Mouse (Mus musculus): ENCODE measurements around the gene Cyp4b1.
"Not testable (repeated sequence)": the region's sequence is repeated elsewhere in the genome, so short reads cannot be mapped to it uniquely, and the experiment has no call there.

The Cyp4b1 gene

DNA sequence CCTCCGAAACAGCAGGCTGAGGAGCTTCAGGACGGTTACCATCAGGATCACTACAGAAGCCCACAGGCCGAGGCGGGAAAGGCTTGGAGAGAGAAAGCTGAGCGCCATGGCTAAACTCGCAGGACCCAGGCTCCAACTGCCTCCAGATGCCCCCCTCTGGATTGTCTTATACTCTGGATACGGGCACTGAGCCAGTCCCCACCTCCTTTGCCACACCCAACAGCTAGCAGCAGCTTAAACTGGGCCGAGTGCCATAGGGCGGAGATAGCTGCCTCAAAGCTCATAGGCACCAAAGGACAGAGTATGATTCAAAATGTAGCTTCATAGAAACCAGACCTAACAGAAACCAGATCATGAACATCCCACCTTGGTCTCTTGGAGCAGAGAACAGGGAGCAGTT, at the start of gene Cyp4b1:
TSS of gene Cyp4b1 (minus strand) at position 144 of the 400 bp plus-strand sequence.
- no peak for DNase-seq

DNA sequence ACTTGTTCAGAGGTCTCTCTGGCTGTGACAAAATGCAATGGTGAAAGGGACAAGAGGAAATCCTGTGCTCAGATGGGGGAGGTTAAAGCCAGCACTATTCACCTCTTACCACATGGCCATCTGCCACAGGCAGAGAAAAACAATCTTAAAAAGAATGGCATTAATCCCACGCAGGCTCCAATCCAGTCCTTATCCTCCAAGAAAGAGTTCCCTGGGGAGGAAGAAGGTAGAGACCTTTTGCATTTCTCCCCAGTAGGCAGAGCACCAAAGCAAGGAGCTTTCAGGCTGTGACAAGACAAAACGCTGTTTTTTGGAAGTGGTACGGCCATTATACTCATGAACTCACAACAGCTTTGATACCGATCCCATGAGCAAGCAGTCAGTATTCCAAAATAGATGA, 38.8 kb upstream of the Cyp4b1 start:
- DNase-seq = no peak

DNA sequence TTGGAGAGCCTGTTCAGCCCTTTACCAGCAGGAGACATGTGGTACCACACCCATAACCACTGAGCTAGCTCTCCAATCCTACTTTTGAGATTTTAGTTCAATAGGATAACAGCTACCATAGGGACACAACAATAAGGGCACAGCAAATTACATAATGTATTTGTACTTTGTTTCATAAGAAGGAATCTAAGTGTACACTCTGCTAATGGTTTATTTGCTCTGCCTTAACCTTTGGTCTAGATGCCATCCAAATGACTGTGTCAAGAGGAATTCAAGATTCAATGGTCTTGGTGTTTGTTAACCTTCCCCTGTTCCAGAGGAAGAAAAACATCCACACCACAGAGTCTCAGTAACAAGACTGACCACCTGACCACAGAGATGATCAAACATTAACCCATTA, 11.7 kb upstream of the Cyp4b1 start:
- DNase-seq = no peak

GRCm38 (mm10) chr4:115657867-115658249, 10.3 kb upstream of the Cyp4b1 start:
- no peak for DNase-seq

GRCm38 (mm10) chr4:115657104-115657866, 9.8 kb upstream of the Cyp4b1 start:
- DNase-seq = peak; percentile 46

GRCm38 (mm10) chr4:115656535-115656922, 9.0 kb upstream of the Cyp4b1 start:
- not testable (repeated sequence) for DNase-seq

DNA sequence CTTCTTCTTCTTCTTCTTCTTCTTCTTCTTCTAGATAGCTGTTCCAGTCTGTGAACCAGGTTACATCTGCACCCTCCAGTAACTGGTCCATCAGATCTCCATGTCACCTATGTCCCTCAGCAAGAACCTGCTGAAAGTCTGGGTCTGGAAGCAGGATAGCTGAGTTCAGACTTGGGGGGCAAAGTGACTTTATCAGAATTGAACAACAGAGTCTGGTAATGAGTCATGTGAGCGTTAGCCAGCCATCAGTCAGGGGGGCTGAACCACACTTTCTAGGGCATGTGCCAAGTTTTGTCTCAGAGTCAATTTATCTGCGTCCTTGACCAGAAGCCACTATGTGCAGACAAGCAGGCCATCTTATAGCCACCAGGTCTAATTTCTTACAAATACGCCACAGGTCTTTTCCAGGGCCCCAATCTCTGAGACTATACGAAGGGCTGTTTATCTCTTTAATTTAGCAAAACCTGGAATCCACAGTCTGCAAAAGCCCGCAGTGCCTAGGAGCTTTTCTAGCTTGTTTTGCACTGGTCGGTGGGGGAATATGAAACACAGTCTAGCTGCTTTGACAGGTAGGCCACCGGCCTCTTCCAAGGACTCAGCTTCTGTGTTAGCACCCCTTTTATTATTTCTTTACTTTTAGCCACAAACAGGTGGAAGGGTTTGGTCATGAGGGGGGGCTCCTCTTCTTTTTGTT, 8.5 kb upstream of the Cyp4b1 start:
- not testable (repeated sequence) for DNase-seq

DNA sequence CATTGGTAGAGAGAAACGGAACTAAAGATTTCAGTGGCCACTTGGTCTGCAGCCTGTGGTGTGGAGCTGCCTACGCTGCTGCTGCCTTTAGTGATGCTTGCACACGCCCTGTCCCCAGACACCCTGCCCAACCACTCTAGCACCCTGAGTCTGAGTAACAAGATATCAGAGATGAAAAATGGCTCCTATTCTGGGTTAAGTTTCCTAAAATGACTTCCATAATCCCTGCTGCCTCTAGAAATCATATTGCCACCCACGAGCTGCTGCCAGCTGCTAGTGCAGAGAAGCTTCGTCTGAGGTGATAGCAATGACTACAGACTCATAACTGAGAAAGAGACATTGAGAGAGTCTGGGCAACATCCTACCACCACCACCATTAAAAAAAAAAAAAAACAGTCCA, 3.3 kb upstream of the Cyp4b1 start:
- DNase-seq = peak; percentile 70

DNA sequence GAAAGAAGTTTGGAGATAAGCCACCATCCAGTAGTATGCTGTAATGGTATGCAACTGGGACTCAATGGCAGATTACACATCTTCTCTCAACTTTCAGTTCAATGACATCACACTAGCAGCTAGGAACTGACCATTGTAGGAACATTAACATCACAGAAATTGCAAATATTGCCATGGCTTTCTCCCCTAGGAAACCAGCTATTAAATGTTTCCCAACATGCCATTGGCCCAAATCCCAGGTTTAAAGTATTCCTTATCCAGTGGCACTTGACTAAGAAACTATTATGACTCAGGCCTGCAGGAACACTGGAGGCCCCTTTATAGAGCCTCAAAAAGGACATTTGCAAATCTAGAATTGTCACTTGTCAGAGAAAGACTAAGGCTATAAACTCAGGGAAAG, 1.8 kb upstream of the Cyp4b1 start:
- DNase-seq = no peak

GRCm38 (mm10) chr4:115648752-115649151, 1.2 kb upstream of the Cyp4b1 start:
- no peak for DNase-seq

GRCm38 (mm10) chr4:115645371-115645770, 2.2 kb downstream of the Cyp4b1 start:
- DNase-seq = no peak

GRCm38 (mm10) chr4:115642967-115643754, 4.4 kb downstream of the Cyp4b1 start:
- no peak for DNase-seq

GRCm38 (mm10) chr4:115625560-115625959, 22.0 kb downstream of the Cyp4b1 start:
- not testable (repeated sequence) for DNase-seq

- DNase-seq = no peak
Measured at GRCm38 (mm10) chr4:115614005-115614404, 33.5 kb downstream of the Cyp4b1 start.

DNA sequence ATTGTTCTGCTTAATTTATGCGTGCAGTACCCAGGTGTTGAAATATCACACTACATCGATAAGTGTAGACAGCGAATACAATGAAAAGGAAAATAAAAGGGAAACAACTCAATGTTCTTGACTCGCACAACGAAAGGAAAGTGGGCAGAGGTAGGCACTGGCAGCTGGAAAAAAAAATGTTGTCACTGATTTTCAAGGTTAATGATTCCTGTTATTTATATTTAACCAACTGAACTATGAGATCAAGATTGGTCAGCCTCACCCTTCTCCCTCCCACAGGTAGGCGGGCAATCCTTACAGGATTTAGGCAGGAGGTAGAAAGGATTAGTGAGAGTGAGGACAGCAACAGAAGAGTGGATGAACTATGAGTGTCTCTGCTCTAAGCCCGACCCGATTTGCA, 46.9 kb downstream of the Cyp4b1 start, which contains the start of gene Cyp4a32:
TSS of gene Cyp4a32 (plus strand) at position 359 of the 400 bp plus-strand sequence.
- DNase-seq = not testable (repeated sequence)

- DNase-seq = no peak
Measured at GRCm38 (mm10) chr4:115596824-115597336, 50.6 kb downstream of the Cyp4b1 start.

- no peak for DNase-seq
Measured at GRCm38 (mm10) chr4:115596357-115596756, 51.2 kb downstream of the Cyp4b1 start.

GRCm38 (mm10) chr4:115583036-115583435, 64.5 kb downstream of the Cyp4b1 start:
- DNase-seq = no peak

- no peak for DNase-seq
Measured at GRCm38 (mm10) chr4:115575776-115576175, 71.7 kb downstream of the Cyp4b1 start.

DNA sequence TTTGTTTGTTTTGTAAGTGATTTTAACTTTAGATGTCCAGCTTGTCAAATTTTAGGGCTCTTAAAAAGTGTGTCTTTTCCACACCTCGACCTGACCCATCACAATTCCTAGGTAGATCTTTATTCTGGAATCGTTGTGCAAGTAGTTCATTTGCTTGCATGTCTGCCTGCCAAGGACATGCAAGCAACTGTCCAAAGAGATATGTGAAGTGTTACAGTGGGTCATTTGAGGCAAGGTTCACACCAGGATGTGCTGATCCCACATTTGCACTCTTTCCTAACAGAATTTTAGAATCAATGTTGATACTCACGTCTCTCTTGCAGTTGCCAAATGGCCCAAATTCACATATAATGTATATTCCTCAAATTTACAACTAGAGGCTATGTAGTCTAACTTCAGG, 72.3 kb downstream of the Cyp4b1 start:
- no peak for DNase-seq

All from right cerebral cortex, adult 18-20 months (tissue).